Mouse (Mus musculus): ENCODE measurements around the gene Edf1.

- no peak for TF ChIP-seq CTCF (IDR thresholded peaks at IDR 0.05)
- peak; percentile 81 for TF ChIP-seq POLR2A (IDR thresholded peaks at IDR 0.05; ENCODE audit: insufficient read depth, low read depth, low read length)
Measured at GRCm38 (mm10) chr2:25557221-25557963, at the start of gene Edf1.
